Mouse (Mus musculus): ENCODE measurements around the gene Speer4d.
"Not testable (repeated sequence)": the region's sequence is repeated elsewhere in the genome, so short reads cannot be mapped to it uniquely, and the experiment has no call there.

Gene Speer4d

GRCm38 (mm10) chr5:15618764-15619163 is at the start of gene Speer4d:
Gene Speer4d, plus strand, starts transcription at chr5:15619064.
- not testable (repeated sequence) for DNase-seq

- not testable (repeated sequence) for DNase-seq
Measured at GRCm38 (mm10) chr5:15573735-15574134, 45.1 kb upstream of the Speer4d start.

- DNase-seq, result not testable (repeated sequence)
Measured at GRCm38 (mm10) chr5:15577033-15577432, 41.8 kb upstream of the Speer4d start, which contains the start of gene Gm21083. Gene Gm21083, plus strand, starts transcription at chr5:15577333.

- DNase-seq, result peak in 1 of 2 experiments; percentile 52
Measured at GRCm38 (mm10) chr5:15586351-15586750, 32.5 kb upstream of the Speer4d start.

- DNase-seq, result peak in 1 of 2 experiments; percentile 12
Measured at GRCm38 (mm10) chr5:15588291-15588690, 30.6 kb upstream of the Speer4d start.

- DNase-seq, result not testable (repeated sequence)
Measured at GRCm38 (mm10) chr5:15590635-15591034, 28.2 kb upstream of the Speer4d start.

GRCm38 (mm10) chr5:15591577-15591976 is 27.3 kb upstream of the Speer4d start:
- not testable (repeated sequence) for DNase-seq

- not testable (repeated sequence) for DNase-seq
Measured at GRCm38 (mm10) chr5:15598831-15599230, 20.0 kb upstream of the Speer4d start.

- peak in 1 of 2 experiments; percentile 25 for DNase-seq
Measured at GRCm38 (mm10) chr5:15600342-15600741, 18.5 kb upstream of the Speer4d start.

GRCm38 (mm10) chr5:15601481-15601880 is 17.4 kb upstream of the Speer4d start:
- not testable (repeated sequence) for DNase-seq

GRCm38 (mm10) chr5:15601960-15602359 is 16.9 kb upstream of the Speer4d start:
- not testable (repeated sequence) for DNase-seq

GRCm38 (mm10) chr5:15602424-15602947 is 16.4 kb upstream of the Speer4d start:
- DNase-seq, result not testable (repeated sequence)

GRCm38 (mm10) chr5:15603008-15603407 is 15.9 kb upstream of the Speer4d start:
- not testable (repeated sequence) for DNase-seq

GRCm38 (mm10) chr5:15603585-15603984 is 15.3 kb upstream of the Speer4d start:
- DNase-seq, result not testable (repeated sequence)

- DNase-seq, result peak; percentile 6 to 39
Measured at GRCm38 (mm10) chr5:15606677-15607076, 12.2 kb upstream of the Speer4d start.

- peak in 1 of 2 experiments; percentile 26 for DNase-seq
Measured at GRCm38 (mm10) chr5:15610695-15611094, 8.2 kb upstream of the Speer4d start.

- DNase-seq, result not testable (repeated sequence)
Measured at GRCm38 (mm10) chr5:15616195-15616594, 2.7 kb upstream of the Speer4d start.

- peak in 1 of 2 experiments; percentile 60 for DNase-seq
Measured at GRCm38 (mm10) chr5:15628136-15628535, 9.3 kb downstream of the Speer4d start.

GRCm38 (mm10) chr5:15630068-15630467 is 11.2 kb downstream of the Speer4d start:
- peak in 1 of 2 experiments; percentile 29 for DNase-seq

- peak in 1 of 2 experiments; percentile 1 for DNase-seq
Measured at GRCm38 (mm10) chr5:15637637-15638036, 18.8 kb downstream of the Speer4d start.

GRCm38 (mm10) chr5:15645707-15646106 is 26.8 kb downstream of the Speer4d start:
- peak in 1 of 2 experiments; percentile 1 for DNase-seq

GRCm38 (mm10) chr5:15652334-15652733 is 33.5 kb downstream of the Speer4d start:
- not testable (repeated sequence) for DNase-seq

GRCm38 (mm10) chr5:15656959-15657358 is 38.1 kb downstream of the Speer4d start, which contains the start of gene 4930572O03Rik:
Gene 4930572O03Rik, minus strand, starts transcription at chr5:15657059.
- not testable (repeated sequence) for DNase-seq

- DNase-seq, result peak in 1 of 2 experiments; percentile 26
Measured at GRCm38 (mm10) chr5:15663847-15664246, 45.0 kb downstream of the Speer4d start.

Data from kidney, postnatal 25 days (tissue).